Mouse (Mus musculus) frontal cortex, postnatal 14 days (tissue): ENCODE results near the gene Gm29564.
"Not testable (repeated sequence)": the region's sequence is repeated elsewhere in the genome, so short reads cannot be mapped to it uniquely, and the experiment has no call there.

Source experiments
- DNase-seq, 2 experiments: peaks; one replicate each; pipeline ENCODE4 v3.0.0; 2022; ENCODE audit warnings: low spot score in 2 of 2

The Gm29564 gene

DNA sequence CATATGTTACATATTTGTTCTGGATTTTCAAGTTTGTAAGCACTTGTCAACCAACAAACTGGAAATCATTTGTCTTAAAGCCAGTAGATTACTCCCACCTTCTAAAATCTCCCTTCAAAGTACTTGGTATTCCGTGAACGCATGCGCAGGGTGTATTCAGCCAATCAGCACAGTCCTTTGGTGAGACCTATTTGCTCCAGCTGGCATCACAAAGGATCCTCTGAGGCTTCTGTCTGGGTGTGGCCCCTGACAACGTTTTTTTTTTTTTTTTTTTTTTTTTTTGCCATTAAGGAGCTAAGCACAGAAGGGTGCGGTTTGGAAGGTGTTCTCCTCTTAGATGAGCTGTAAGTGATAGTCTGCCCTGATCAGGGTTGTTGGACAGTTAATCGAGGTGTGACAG, at the start of gene Gm29564:
Gm29564 (plus strand) TSS at position 301 of the 400 bp plus-strand sequence.
- DNase-seq, result not testable (repeated sequence)
